Mouse (Mus musculus): ENCODE data around the gene Krt33a.

Gene Krt33a

DNA sequence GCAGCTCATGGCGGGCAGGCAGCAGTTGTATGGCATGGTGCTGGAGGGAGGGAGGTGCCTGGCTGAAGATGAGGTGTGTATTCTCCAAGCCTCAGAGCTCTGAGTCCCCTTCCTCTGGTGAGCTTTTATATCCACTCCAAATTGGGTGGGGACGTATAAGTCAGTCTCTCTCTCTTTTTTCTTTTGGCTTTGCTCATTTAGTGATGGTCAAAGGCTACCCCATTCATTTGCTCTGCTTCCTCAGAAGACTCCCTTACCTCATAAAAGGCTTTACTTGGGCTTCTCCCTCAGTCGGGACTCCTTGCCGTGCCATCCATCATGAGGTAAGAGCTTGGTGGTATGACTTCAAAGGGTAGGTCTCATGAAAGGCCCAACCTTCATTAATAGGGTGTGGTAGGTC is at the start of gene Krt33a:
Krt33a (minus strand) TSS at position 101 of the 400 bp plus-strand sequence.
- DNase-seq: no peak

DNA sequence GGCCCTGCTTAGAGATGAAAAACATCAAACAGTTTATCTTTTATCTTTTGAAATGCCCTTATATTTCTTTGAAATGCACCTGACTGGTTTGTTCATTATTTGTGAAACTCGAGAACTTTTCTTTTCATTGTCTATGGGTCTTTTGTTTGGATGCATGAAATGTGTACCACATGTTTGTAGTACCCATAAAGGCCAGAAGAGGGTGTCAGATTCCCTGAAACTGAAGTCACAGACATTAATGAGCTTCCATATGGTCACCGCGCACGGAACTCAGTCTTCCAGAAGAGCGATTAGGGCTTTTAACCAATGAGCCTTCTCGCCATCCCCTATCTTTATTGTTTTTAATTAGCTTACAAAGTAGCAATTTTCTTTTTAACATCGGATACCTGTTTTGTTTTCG is 42.9 kb upstream of the Krt33a start:
- no peak for DNase-seq

DNA sequence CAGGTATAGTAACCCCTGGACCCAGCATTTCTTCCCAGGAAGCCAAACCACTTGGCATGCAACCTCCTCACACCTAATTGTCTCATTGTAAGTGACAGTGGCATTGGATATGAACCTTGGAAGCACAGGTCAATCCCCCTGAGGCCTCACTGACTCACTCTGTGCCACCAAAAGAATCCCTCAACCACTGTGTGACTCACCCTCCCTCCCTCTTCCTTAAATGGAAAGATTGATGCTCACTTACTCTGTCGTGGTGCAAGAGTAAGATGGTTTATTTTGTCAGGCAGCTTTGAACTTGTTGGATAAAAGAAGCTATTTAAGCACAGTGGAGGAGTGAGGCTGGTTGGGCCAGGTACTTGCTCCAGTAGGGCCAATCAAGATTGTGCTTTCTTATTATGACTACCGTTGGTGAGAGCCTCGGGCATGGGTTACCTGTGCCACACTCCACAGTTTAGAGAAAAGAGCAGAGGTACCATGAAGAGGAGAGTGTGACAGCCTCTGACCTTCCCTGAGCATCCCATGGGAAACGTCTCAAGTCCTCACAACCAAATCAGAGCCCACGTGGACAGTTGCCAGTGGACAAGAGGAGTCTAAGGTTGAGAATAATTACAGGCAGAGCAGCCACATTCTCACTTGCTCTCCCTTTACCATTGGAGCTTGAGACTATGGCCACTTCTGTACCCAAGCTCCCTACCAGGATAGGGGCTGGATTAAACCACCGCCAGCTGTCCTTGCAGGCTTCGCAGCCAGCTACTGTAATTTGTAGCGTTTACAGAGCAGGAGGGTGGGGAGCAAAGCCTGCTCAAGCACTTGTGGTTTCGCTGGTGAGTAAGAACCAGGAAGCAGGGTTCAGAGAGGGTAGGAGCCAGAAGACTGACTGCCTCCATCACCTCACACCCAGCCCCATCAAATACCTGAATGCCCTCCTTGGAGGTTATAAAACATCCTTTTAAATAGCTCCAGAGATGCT is 40.0 kb upstream of the Krt33a start:
- DNase-seq: no peak

DNA sequence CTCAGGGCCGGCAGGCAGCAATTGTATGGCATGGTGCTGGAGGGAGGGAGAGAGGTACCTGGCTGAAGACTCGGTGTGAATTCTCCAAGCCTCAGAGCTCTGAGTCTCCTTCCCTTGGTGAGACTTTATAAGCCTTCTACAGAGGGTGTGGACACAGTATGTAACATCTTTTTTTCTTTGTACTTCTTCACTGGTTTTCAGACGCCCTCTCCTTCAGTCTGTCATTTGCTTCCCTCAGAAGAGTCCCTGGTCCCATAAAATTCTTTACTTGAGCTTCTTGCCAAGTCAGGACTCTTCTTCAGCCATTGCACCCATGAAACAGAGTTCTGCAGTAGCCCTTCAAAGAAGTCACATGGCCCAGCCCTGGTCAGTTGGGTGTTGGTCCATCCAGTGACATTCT is 34.4 kb upstream of the Krt33a start, which contains the start of gene Krt31:
Krt31 (minus strand) TSS at position 101 of the 400 bp plus-strand sequence.
- no peak for DNase-seq

GRCm38 (mm10) chr11:100047193-100047592 is 31.2 kb upstream of the Krt33a start:
- DNase-seq: no peak

DNA sequence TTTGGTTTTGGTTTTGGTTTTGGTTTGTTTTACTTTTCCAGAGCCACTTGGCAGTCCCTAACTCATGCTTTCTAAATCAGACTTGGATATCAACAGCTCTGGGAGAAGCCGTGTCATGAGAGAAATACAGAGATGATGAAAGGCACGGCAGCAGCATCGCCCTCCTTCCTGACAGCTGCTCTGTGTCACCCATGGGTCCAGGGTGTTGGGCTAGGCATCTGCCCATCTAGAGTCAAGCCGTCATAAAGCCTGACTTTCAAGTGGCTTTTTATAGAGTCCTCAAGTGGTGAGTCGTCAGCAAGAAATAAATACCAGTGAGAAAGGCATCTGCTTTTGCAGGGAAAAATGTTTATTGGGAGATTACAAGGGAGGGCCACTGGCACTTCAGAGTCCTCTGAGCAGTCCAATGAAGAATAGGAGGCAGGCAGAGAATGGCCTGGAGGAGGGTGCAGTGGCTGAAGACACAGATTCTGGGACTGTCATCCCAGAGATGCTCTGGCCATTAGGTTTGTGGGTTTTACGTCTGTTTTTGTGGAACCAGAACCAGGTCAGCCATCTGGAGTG is 30.4 kb upstream of the Krt33a start:
- no peak for DNase-seq

DNA sequence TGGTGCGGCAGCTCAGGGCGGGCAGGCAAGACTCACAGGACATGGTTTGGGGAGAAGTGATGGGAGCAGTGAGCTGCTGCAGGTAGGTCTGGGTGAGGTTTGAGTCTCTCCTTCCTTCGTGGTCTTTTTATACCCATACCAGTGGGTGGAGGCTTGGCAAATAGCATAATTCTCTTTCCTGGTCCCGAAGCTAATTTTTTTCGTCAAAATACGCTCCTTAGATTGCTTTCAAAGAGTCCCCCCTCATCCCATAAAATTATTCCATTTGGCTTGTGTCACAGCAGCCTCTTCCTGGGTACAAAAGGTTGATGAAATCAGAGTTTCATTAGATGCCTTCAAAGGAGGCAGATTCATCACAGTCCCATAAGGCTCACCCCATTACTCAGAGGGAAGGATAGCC is 25.4 kb upstream of the Krt33a start, which contains the start of gene Krt34:
Krt34 (minus strand) TSS at position 101 of the 400 bp plus-strand sequence.
- no peak for DNase-seq

DNA sequence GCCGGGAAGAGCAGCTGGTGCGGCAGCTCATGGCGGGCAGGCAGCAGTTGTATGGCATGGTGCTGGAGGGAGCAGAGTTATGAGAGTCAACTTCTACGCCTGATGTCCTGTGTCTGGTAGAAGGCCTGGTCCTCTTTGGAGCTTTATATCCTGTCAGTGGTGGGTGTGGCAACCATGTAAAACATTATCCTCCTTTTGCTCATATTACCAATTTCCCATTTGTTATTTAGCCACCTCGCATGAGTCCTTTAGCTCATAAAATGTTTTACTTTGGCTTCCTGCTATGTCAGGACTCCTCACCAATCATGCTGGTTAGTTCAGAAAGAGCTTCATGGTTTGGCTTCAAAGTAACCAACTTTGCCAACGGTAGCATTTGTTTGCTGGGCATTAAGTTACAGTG is 13.8 kb upstream of the Krt33a start, which contains the start of gene Krt33b:
Krt33b (minus strand) TSS at position 101 of the 400 bp plus-strand sequence.
- DNase-seq: no peak

GRCm38 (mm10) chr11:100021438-100021837 is 5.4 kb upstream of the Krt33a start:
- DNase-seq: no peak

GRCm38 (mm10) chr11:100019466-100019865 is 3.5 kb upstream of the Krt33a start:
- DNase-seq: no peak

- DNase-seq: no peak
Observed at GRCm38 (mm10) chr11:100013691-100014171, 2.3 kb downstream of the Krt33a start.

GRCm38 (mm10) chr11:100010682-100011081 is 5.3 kb downstream of the Krt33a start:
- DNase-seq: no peak

GRCm38 (mm10) chr11:100008336-100008735 is 7.7 kb downstream of the Krt33a start:
- no peak for DNase-seq

DNA sequence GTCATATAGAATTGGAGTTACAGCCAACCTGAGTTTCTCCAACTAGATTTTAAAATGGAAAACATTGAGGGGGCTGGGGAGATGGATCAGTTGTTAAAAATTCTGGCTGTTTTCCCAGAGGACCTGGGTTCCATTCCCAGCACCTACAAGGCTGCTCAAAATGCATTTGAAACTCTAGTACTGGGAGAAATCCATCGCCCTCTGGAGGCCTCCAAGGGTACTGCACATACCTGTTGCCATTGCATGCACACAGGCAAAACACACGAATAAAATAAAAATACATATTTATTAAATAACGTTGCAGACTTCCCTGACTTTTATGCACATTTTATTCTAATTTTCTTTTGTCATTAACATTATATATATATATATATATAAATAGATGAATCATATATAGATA is 9.4 kb downstream of the Krt33a start:
- no peak for DNase-seq

DNA sequence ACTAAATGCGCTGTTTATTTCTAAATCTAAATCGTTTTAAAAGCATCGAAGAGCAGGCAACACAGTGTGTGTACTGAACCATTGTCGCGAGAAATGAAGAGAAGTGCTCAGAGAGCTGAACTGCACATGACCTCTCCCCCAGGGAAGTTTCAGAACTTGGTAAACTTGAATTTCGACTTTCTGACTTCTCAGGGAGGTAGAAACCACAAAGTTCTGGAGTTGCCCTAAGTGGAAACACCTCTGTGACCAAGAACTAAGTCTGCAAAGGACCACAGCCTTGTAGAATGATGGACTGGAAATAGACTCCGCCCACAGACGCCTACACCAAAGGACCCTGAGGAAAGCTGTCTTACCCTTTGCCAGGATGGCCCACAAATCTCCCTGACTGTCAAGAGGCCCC is 10.1 kb downstream of the Krt33a start:
- DNase-seq: no peak

DNA sequence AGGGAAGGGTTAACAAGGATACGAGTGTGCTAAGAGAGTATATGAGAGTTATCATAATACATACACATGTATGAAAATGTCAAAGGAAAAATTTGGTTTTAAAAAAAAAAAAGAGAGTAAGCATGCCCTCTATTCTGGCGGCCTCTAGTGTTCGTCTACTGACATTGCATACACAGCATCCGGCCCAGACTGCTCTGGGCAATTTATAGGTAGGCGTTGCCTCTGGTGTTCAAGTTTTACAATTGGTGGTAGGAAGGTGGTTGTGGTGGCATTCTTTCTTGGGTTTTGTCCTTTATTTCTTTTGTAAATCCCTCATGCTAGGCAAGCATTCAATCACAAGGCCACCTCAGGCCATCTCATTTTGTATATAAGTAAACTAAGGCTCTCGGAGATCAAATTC is 11.2 kb downstream of the Krt33a start:
- peak; percentile 58 to 64 for DNase-seq

DNA sequence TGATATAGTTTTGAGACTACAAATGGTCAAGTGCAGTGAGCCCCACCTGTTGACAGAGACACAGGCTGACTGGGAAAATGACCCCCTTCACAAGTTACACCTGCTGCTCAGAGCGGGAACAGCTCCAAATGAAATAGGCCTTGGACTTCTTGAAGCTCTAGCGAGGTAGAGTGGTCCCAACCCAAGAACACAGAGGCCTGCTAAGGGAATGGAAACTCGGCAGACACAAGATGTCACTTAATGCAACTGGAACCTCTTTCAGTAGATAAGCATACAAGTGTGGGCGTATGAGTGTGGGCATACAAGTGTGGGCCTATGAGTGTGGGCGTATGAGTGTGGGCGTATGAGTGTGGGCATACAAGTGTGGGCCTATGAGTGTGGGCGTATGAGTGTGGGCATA is 16.9 kb downstream of the Krt33a start:
- no peak for DNase-seq

GRCm38 (mm10) chr11:99994384-99994661 is 21.7 kb downstream of the Krt33a start:
- DNase-seq: no peak

- no peak for DNase-seq
Observed at GRCm38 (mm10) chr11:99993620-99994383, 22.2 kb downstream of the Krt33a start, which contains the start of gene Krtap17-1. Gene Krtap17-1, minus strand, starts transcription at chr11:99993994.

- no peak for DNase-seq
Observed at GRCm38 (mm10) chr11:99990571-99990970, 25.4 kb downstream of the Krt33a start.

GRCm38 (mm10) chr11:99989881-99990405 is 26.1 kb downstream of the Krt33a start:
- peak in 1 of 2 experiments; percentile 8 for DNase-seq

GRCm38 (mm10) chr11:99988530-99988929 is 27.5 kb downstream of the Krt33a start:
- no peak for DNase-seq

GRCm38 (mm10) chr11:99986180-99986647 is 29.8 kb downstream of the Krt33a start, which contains the start of gene Krtap16-1:
Gene Krtap16-1, minus strand, starts transcription at chr11:99986597.
- no peak for DNase-seq
